Mouse (Mus musculus) mammary gland, adult 2 months (tissue): ENCODE results near the gene Mgrn1. TPM values are rescaled to one million over a fixed set of nuclear protein-coding genes. Genes with fewer than 3 reads are reported as not detected.

ENCODE experiments used
- polyA plus RNA-seq: library from polyadenylated mRNA; depleted of rRNA; stranded (reverse); fragments of >200 nt; gene quantifications from 2 replicates; pipeline ENCODE4 v1.2.3, GENCODE M21; 2012; ENCODE audit warnings: low replicate concordance; rRNA removed

Gene Mgrn1
- 141 and 173 TPM in 2 replicates for polyA plus RNA-seq

DNA sequence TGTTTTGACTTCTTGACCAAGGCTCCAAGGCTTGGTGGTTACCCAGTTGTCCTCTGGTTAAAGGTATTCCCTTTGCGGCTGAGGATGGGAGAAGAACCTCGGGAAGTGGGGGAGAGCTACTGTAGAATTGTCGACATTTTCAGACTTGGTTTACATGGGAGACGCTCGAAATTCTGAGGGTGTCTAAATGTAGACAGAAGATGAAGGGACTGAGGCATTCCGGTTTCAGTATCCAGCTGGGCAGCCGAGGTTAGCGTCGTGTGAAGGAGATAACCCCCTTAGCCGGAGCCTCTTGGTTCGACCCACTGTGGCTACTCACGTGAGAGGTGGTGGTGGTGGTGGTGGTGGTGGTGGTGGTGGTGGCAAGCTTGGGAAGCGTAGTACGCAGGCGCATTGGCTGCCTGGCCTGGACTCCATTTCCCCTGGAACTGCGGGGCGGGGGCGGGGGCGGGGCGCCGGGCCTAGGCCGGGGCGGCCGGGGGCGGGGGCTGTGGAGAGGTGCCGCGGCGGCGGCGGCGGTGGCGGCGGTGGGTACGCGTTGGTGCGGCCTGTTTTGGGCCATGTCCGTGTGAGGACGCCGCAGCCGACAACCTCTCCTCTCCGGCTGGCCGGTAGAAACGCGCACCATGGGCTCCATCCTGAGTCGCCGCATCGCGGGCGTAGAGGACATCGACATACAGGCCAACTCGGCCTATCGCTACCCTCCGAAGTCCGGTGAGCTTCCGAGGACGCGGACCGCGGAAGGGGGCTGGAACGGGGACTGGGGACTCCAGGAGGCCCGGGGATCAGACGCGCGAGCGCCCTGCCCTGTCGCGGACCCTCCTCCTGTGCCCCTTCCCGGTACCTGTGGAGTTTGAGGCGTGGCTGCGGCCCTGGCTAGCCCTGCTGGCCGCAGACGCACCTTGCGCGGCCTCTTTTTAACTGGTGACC, at the start of gene Mgrn1:
TSS of gene Mgrn1 (plus strand) at position 490 of the 930 bp plus-strand sequence.

DNA sequence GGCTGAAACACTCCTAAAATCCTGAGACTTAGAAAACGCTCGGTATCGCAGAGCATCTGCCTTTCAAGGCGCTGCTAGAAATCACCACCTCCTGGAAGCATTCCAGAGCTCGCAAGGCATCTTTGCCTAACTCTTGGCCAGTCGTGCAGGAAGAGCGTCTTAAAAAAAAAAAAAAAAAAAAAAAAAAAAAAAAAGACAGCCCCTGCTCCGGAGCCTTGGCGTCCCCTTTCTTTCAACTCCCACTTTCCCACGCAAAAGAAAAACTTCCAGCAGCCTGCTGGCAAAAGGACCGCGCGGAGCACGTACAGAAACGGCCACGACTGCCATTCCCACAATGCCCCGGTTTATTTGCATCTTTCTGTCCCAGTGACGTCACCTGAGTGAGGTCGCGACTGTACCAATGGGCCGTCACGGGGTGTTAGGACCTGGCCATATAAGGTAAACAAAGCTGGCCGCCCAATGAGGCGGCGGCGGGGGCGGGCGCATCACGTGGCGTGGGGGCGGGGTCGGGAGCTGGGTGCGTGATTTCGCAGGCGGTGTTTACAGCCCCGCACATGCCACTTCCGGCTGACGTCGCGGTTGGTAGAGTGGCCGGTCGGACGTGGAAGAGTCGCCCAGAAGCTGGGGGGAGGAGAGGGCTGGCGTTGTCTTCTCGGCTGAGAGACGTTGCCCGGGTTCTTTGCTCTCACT, 5.8 kb upstream of the Mgrn1 start, which contains the start of gene Ubald1:
TSS of gene Ubald1 (minus strand) at position 180 of the 690 bp plus-strand sequence.

DNA sequence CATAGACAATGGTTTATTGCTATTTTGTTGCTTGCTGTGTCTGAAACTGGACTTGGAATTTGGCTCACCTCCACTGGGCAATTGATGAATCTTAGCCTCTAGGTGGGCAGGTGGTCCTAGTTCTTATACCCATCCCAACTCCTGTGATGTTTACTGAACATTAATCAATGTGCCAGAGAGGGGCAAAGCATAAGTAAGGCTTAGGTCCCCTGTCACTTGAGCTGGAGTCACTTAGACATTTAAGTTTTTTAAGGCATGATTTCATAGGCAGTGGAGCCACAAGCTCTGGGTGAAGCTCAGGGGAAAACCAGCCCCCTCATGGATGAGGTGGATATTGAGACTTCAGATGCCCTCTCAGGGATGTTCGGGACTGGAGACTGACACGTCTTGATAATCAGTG, 52.4 kb downstream of the Mgrn1 start, which contains the start of gene Nudt16l1:
TSS of gene Nudt16l1 (plus strand) at position 301 of the 400 bp plus-strand sequence.

DNA sequence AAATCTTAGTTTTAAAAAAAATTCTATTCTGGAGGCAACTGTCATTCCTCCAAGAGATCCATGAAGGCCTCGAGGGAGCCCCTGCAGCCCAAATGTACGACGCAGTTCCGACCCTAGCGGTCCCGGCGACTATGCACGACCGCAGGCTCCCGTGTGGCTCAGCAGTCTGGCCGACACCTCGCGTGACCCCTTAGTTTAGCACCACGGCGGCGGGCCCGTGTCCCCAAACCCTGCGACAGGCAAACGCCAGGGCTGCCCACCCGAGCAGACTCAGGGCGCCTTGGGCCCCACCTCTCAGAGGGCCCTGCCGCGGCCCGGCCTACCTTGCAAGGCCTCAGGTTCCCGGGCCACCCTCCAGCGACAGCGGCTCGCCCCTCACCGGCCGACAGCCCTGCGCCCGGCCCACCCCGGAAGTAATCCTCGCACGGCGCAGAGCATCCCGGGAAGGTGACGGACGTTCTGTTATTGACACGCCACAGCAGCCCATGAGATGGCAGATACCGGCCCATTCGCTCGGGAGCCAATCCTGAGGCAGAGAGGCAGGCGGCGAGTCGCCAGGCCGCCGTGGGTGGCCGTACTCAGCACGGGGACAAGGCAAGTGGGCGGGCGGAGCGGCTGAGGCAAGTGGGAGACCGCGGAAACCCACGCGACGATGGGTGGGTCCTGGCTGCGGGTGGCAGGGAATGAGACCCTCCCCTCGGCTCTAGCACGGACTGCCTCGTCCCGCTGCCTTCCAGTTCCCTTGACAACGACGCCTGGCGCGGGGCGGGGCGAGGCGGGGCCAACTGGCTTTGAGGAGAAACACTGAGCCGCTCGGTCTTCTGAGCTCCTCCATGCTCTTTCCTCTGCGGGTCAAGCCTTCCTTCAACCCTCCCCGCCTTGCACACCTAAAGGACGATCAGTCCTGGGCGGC, 78.0 kb downstream of the Mgrn1 start, which contains the start of gene Anks3:
TSS of gene Anks3 (minus strand) at position 409 of the 913 bp plus-strand sequence.

Other genes starting within 250 kb of the Mgrn1 start
- 55.7 and 69.7 TPM in 2 replicates for gene Vasn, start 246.3 kb upstream of the Mgrn1 start, polyA plus RNA-seq
- gene Dnaja3, start 246.3 kb upstream of the Mgrn1 start, polyA plus RNA-seq, result 22.9 and 40.5 TPM in 2 replicates
- 101 and 150 TPM in 2 replicates for gene Coro7, start 206.5 kb upstream of the Mgrn1 start, polyA plus RNA-seq
- 5.5 and 7.7 TPM in 2 replicates for gene Nmral1, start 166.9 kb upstream of the Mgrn1 start, polyA plus RNA-seq
- gene Hmox2, start 159.9 kb upstream of the Mgrn1 start, polyA plus RNA-seq, result 25.1 and 44.8 TPM in 2 replicates
- gene Cdip1, start 96.0 kb upstream of the Mgrn1 start, polyA plus RNA-seq, result 130 and 138 TPM in 2 replicates
- 0.13 TPM in 1 of 2 replicates, not detected in the other for gene 4930562C15Rik, start 50.8 kb upstream of the Mgrn1 start, polyA plus RNA-seq
- gene Ubald1, start 5.9 kb upstream of the Mgrn1 start, polyA plus RNA-seq, result 44.3 and 89.8 TPM in 2 replicates
- gene Nudt16l1, start 52.5 kb downstream of the Mgrn1 start, polyA plus RNA-seq, result 104 and 109 TPM in 2 replicates
- 49.7 and 51.0 TPM in 2 replicates for gene Anks3, start 78.0 kb downstream of the Mgrn1 start, polyA plus RNA-seq
- not detected in 2 replicates for gene Sept12, start 111.6 kb downstream of the Mgrn1 start, polyA plus RNA-seq
- 19.8 and 26.5 TPM in 2 replicates for gene Smim22, start 121.0 kb downstream of the Mgrn1 start, polyA plus RNA-seq
- 134 and 212 TPM in 2 replicates for gene Rogdi, start 127.3 kb downstream of the Mgrn1 start, polyA plus RNA-seq
- 51.4 and 80.5 TPM in 2 replicates for gene Glyr1, start 163.6 kb downstream of the Mgrn1 start, polyA plus RNA-seq
- gene Ubn1, start 163.8 kb downstream of the Mgrn1 start, polyA plus RNA-seq, result 32.7 and 45.9 TPM in 2 replicates
- gene Ppl, start 246.2 kb downstream of the Mgrn1 start, polyA plus RNA-seq, result 2.0 and 3.6 TPM in 2 replicates